Mouse (Mus musculus) thymus, adult 2 months (tissue): Measurements from ENCODE around the gene Aasdhppt. TPM values are rescaled to one million over a fixed set of nuclear protein-coding genes. Genes with fewer than 3 reads are reported as not detected.
A peak's percentile ranks its signal among the peaks of the same experiment; 100 is the strongest.

Source experiments
- DNase-seq: peaks from one replicate; pipeline ENCODE4 v3.0.0; 2021
- H3K27ac ChIP-seq: fragments of 200-500 bp; 2 replicates; pipeline ENCODE4 v1.5.1; 2012; ENCODE audit warnings: low read length, control low read depth; ENCODE audit not compliant: control insufficient read depth, insufficient read depth
- H3K27me3 ChIP-seq: fragments of 200-500 bp; 2 replicates; pipeline ENCODE4 v1.6.1; 2012; ENCODE audit warnings: mild to moderate bottlenecking, low read length, moderate library complexity, mixed read lengths; ENCODE audit not compliant: control insufficient read depth, insufficient read depth
- H3K36me3 ChIP-seq: fragments of 200-500 bp; 2 replicates; pipeline ENCODE4 v1.6.1; 2012; ENCODE audit warnings: mild to moderate bottlenecking, low read length, moderate library complexity; ENCODE audit not compliant: control insufficient read depth, insufficient read depth
- H3K4me1 ChIP-seq: fragments of 200-500 bp; replicated peaks from 2 replicates; pipeline ENCODE4 v1.6.1; 2012; ENCODE audit warnings: low read length; ENCODE audit not compliant: control insufficient read depth, insufficient read depth
- H3K4me3 ChIP-seq: fragments of 200-500 bp; 2 replicates; pipeline ENCODE4 v1.5.1; 2012; ENCODE audit warnings: mild to moderate bottlenecking, low read length, control low read depth, moderate library complexity; ENCODE audit not compliant: control insufficient read depth, insufficient read depth
- CTCF ChIP-seq: fragments of 200-500 bp; IDR thresholded peaks from 2 replicates; pipeline ENCODE4 v1.5.1; 2012; ENCODE audit warnings: mild to moderate bottlenecking, control low read depth, low read length, moderate library complexity, borderline replicate concordance; ENCODE audit not compliant: control insufficient read depth, poor library complexity, insufficient read depth; ENCODE audit errors: extremely low read depth
- POLR2A ChIP-seq: fragments of 200-500 bp; IDR thresholded peaks from 2 replicates; pipeline ENCODE4 v1.6.1; 2012; ENCODE audit warnings: mild to moderate bottlenecking, low read length, control low read depth, moderate library complexity; ENCODE audit not compliant: control insufficient read depth, poor library complexity, insufficient read depth; ENCODE audit errors: extremely low read depth
- WGBS: fragments of 180-500 bp; shearing (Covaris S2); methylation state at CpG from one replicate; pipeline ENCODE4 v1.1.7; 2018; 5-methylcytosine and 5-hydroxymethylcytosine counted together
- polyA plus RNA-seq: library from polyadenylated mRNA; depleted of rRNA; stranded (reverse); fragments of >200 nt; gene quantifications from 2 replicates; pipeline ENCODE4 v1.2.3, GENCODE M21; 2012; rRNA removed

Aasdhppt gene
- polyA plus RNA-seq, 1 experiment = 2.7 TPM

- H3K27ac ChIP-seq = no peak overlapping the region
- no peaks in the 10 kb centered on the region for H3K27me3 ChIP-seq
- no peak for DNase-seq
- no peak overlapping the region for H3K4me3 ChIP-seq
- 74% methylated on average over 12 of the region's 12 CpGs for WGBS
- H3K4me1 ChIP-seq = no peaks in the 10 kb centered on the region
- no peaks in the 10 kb centered on the region for H3K36me3 ChIP-seq
- TF ChIP-seq POLR2A (no peak), CTCF (no peak)
Measured at GRCm38 (mm10) chr9:4260746-4261090, 48.6 kb downstream of the Aasdhppt start.

- H3K27me3 ChIP-seq = no peaks in the 10 kb centered on the region
- TF ChIP-seq CTCF (no peak), POLR2A (no peak)
- peak; percentile 3 for DNase-seq
- WGBS = 60% methylated on average over 65 of the region's 65 CpGs
- no peaks in the 10 kb centered on the region for H3K4me1 ChIP-seq
- no peaks in the 10 kb centered on the region for H3K36me3 ChIP-seq
- no peak overlapping the region for H3K27ac ChIP-seq
- H3K4me3 ChIP-seq = no peak overlapping the region
Measured at GRCm38 (mm10) chr9:4259841-4260745, 49.2 kb downstream of the Aasdhppt start.

- WGBS = 94% methylated on average over 10 of the region's 10 CpGs
- no peaks in the 10 kb centered on the region for H3K27me3 ChIP-seq
Measured at GRCm38 (mm10) chr9:4259074-4259473, 50.2 kb downstream of the Aasdhppt start.

More at GRCm38 (mm10) chr9:4259074-4259473, 50.2 kb downstream of the Aasdhppt start:
- no peaks in the 10 kb centered on the region for H3K36me3 ChIP-seq
- no peaks in the 10 kb centered on the region for H3K4me1 ChIP-seq
- DNase-seq = no peak
- H3K4me3 ChIP-seq = no peak overlapping the region
- H3K27ac ChIP-seq = no peak overlapping the region
- TF ChIP-seq CTCF = no peak
- TF ChIP-seq POLR2A = no peak

Other genes with a start within 250 kb of the Aasdhppt start
- gene Kbtbd3, start 362 bp upstream of the Aasdhppt start, polyA plus RNA-seq = 0.27 and 0.35 TPM in 2 replicates
- gene Msantd4, start 67.1 kb upstream of the Aasdhppt start, polyA plus RNA-seq = 2.7 and 3.6 TPM in 2 replicates